In the genomic region with DNA sequence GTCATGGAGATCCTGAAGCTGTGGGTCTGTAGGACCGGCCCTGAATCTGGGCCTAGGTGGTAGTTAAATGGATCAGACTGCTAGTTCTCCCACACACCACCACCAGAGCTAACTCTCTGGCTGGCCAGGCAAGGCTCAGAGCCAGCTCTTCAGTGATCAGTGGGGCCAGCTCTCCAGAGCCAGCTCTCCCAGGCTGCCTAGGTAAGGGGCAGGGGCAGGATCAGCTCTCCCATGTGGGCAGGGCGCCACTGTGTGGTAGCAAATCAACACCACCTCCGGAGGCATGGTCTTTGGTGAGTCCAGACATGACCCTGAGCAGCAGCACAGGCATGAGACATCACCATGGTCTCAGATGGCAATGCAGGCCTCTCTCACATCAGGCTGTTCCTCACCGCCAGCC, we compare ENCODE assay signal across 8 mouse cellular contexts. TPM values are rescaled to one million over a fixed set of nuclear protein-coding genes. Genes with fewer than 3 reads are reported as not detected.
DNase-seq lines count a peak whose midpoint lies in the region; ATAC-seq and TF ChIP-seq lines count a peak whose summit lies in the region.

No protein-coding gene starts in this region.

- H3K36me3 ChIP-seq in CH12.LX (replicated peaks in 1 of 2; ENCODE audit: control insufficient read depth in 1 of 2, insufficient read depth in 1 of 2, low read length in 1 of 2) = peaks cover 0 to 30% of the 10 kb centered on the region in 2 experiments
- H3K36me3 ChIP-seq in heart, embryonic 15.5 days = peaks cover 3% of the 10 kb centered on the region; the same call in 1 of the 2 replicates

- TF ChIP-seq EP300 in CH12.LX (IDR thresholded peaks at IDR 0.05; ENCODE audit: low read length) = no peak

- dilution Hi-C loops in CH12.LX (cut with MboI; ENCODE audit: extremely low pct_ligation_motif_present, extremely low pct_unique_long_range_greater_than_20kb, low sequenced_read_pairs) = no loop called here

- peak; percentile 73 for ATAC-seq in frontal cortex, adult (ENCODE audit: low TSS enrichment)
- ATAC-seq in heart, embryonic 15.5 days (replicated peaks; ENCODE audit: insufficient number of reproducible peaks, insufficient read depth, low FRiP score, low read depth) = peak; percentile 67; the same call in 1 of the 2 replicates
- ATAC-seq in monocyte, adult 5-6 weeks (replicated peaks; ENCODE audit: insufficient number of reproducible peaks, low FRiP score, low TSS enrichment, poor library complexity, severe bottlenecking) = peak; percentile 34; the same call in 1 of the 2 replicates

- DNase-seq in frontal cortex, postnatal 14 days (ENCODE audit: low spot score in 2 of 2) = no peak
- DNase-seq in CH12.LX (ENCODE audit: extremely low read depth) = peak; percentile 87
- DNase-seq in brain, embryonic 14.5 days (ENCODE audit: low read depth) = peak; percentile 18
- DNase-seq in kidney, postnatal 4 days = peak; percentile 72 to 81
- peak; percentile 79 for DNase-seq in thymus, postnatal 25 days

- H3K9me3 ChIP-seq in CH12.LX (replicated peaks; ENCODE audit: low read length) = no peaks in the 10 kb centered on the region
- H3K9me3 ChIP-seq in heart, embryonic 15.5 days (replicated peaks) = no peaks in the 10 kb centered on the region

- H3K9ac ChIP-seq in CH12.LX (ENCODE audit: insufficient read depth, low read depth) = no peak overlapping the region
- no peak overlapping the region for H3K9ac ChIP-seq in heart, embryonic 15.5 days

- no peaks in the 10 kb centered on the region for H3K27me3 ChIP-seq in CH12.LX (replicated peaks)
- H3K27me3 ChIP-seq in heart, embryonic 15.5 days = no peaks in the 10 kb centered on the region

- no peak overlapping the region for H3K4me3 ChIP-seq in CH12.LX (replicated peaks in 1 of 3; ENCODE audit: low read depth in 2 of 3, low read length in 2 of 3, poor library complexity in 1 of 3)
- H3K4me3 ChIP-seq in heart, embryonic 15.5 days = no peak overlapping the region

- H3K4me2 ChIP-seq in CH12.LX (ENCODE audit: insufficient read depth, low read depth, poor library complexity, severe bottlenecking) = no peak overlapping the region
- H3K4me2 ChIP-seq in heart, embryonic 15.5 days = no peak overlapping the region

- 71% methylated on average over 4 of the region's 4 CpGs for WGBS in heart, embryonic 15.5 days

- TF ChIP-seq RAD21 in CH12.LX (IDR thresholded peaks at IDR 0.05; ENCODE audit: low read depth, low read length) = no peak; the same call in none of the 2 replicates

- no peak overlapping the region for H3K27ac ChIP-seq in CH12.LX (ENCODE audit: insufficient read depth, low read depth)
- no peak overlapping the region for H3K27ac ChIP-seq in heart, embryonic 15.5 days

- peak; percentile 43 to 97 for TF ChIP-seq CTCF in CH12.LX (conservative IDR thresholded peaks at IDR 0.05 in 1 of 2, IDR thresholded peaks at IDR 0.05 in 1 of 2; ENCODE audit: low read depth in 2 of 2, low read length in 2 of 2)
- TF ChIP-seq CTCF in brain, embryonic 14.5 days (IDR thresholded peaks at IDR 0.05; ENCODE audit: borderline replicate concordance, extremely low read depth, insufficient read depth, insufficient read length) = peak; percentile 39; the same call in 1 of the 2 replicates

- no peak for TF ChIP-seq POLR2A in CH12.LX (IDR thresholded peaks at IDR 0.05; ENCODE audit: low read depth, low read length)
- TF ChIP-seq POLR2A in brain, embryonic 14.5 days (IDR thresholded peaks at IDR 0.05; ENCODE audit: borderline replicate concordance, extremely low read depth, insufficient read depth, insufficient read length, poor library complexity, severe bottlenecking) = no peak

- in situ Hi-C loops in CH12.LX (cut with MboI; ENCODE audit: low pct_ligation_motif_present, low pct_unique_long_range_greater_than_20kb, low sequenced_read_pairs) = loop anchor here (5.0 to 10.0 kb wide), 2 partner anchors 325 to 732 kb away; no protein-coding TSS in a partner anchor

- peaks cover 12 to 46% of the 10 kb centered on the region in 2 experiments; a peak in 3 of 4 replicates for H3K4me1 ChIP-seq in CH12.LX (ENCODE audit: control insufficient read depth in 1 of 2, insufficient read depth in 2 of 2)
- H3K4me1 ChIP-seq in heart, embryonic 15.5 days (replicated peaks) = no peaks in the 10 kb centered on the region

- peaks cover 2% of the 10 kb centered on the region; the same call in 1 of the 2 replicates for H3K79me2 ChIP-seq in CH12.LX (replicated peaks; ENCODE audit: control insufficient read depth, extremely low read depth, insufficient read depth, poor library complexity, severe bottlenecking)

TF ChIP-seq in CH12.LX, 34 proteins besides CTCF, POLR2A, EP300 and RAD21:
- TF ChIP-seq JUN (IDR thresholded peaks at IDR 0.05; ENCODE audit: insufficient read depth, low read depth, low read length) = no peak
- TF ChIP-seq SMC3 (IDR thresholded peaks at IDR 0.05; ENCODE audit: low read depth, low read length) = peak; percentile 100
- TF ChIP-seq MYC (IDR thresholded peaks at IDR 0.05; ENCODE audit: low read depth, low read length) = peak; percentile 36; the same call in 1 of the 2 replicates
- peak; percentile 50 for TF ChIP-seq IRF4 (IDR thresholded peaks at IDR 0.05; ENCODE audit: low read depth, low read length)
- TF ChIP-seq ZNF384 (IDR thresholded peaks at IDR 0.05; ENCODE audit: low read depth, low read length) = no peak; the same call in 1 of the 2 replicates
- peak; percentile 31; the same call in 1 of the 2 replicates for TF ChIP-seq NELFE (IDR thresholded peaks at IDR 0.05; ENCODE audit: low read depth, low read length)
- no peak for TF ChIP-seq USF1 (IDR thresholded peaks at IDR 0.05; ENCODE audit: low read depth, low read length)
- TF ChIP-seq NRF1 (IDR thresholded peaks at IDR 0.05; ENCODE audit: low read depth, low read length) = peak; percentile 45; the same call in 1 of the 2 replicates
- peak; percentile 100 for TF ChIP-seq ZC3H11A (IDR thresholded peaks at IDR 0.05; ENCODE audit: low read depth, low read length)

RNA-seq across cellular contexts. Expression of gene Zrsr1, which starts 15.0 kb away (rescaled TPM):
- total RNA-seq in CH12.LX (2012; rRNA removed) = 4.0 and 4.4 TPM in 2 replicates
- 4.7 and 4.8 TPM in 2 replicates for total RNA-seq in CH12.LX (2014; rRNA removed)
- polyA plus RNA-seq in CH12.LX (2012; ENCODE audit: insufficient read length, low read depth) = 9.3 and 12.9 TPM in 2 replicates
- 8.4 and 14.8 TPM in 2 replicates for polyA plus RNA-seq in brain, embryonic 14.5 days (2012; rRNA removed)
- 2.4 and 2.7 TPM in 2 replicates for polyA plus RNA-seq in heart, embryonic 15.5 days (2015; fragmentation: Nextera tagmentation; extraction: Ambion mirVana)
- total RNA-seq in monocyte, adult 5-6 weeks (2017) = 18.8 to 34.8 TPM (median 27.8 TPM) in 3 replicates

RNA-seq across cellular contexts. Expression of gene Gm28048, which starts 25.1 kb away (rescaled TPM):
- 30.8 and 32.6 TPM in 2 replicates for total RNA-seq in CH12.LX (2012; rRNA removed)
- 93.3 and 101 TPM in 2 replicates for total RNA-seq in CH12.LX (2014; rRNA removed)
- polyA plus RNA-seq in CH12.LX (2012; ENCODE audit: insufficient read length, low read depth) = 47.3 and 59.5 TPM in 2 replicates
- polyA plus RNA-seq in brain, embryonic 14.5 days (2012; rRNA removed) = 1.4 and 2.0 TPM in 2 replicates
- polyA plus RNA-seq in heart, embryonic 15.5 days (2015; fragmentation: Nextera tagmentation; extraction: Ambion mirVana) = 6.9 and 10.8 TPM in 2 replicates
- total RNA-seq in monocyte, adult 5-6 weeks (2017) = 21.3 to 32.3 TPM (median 25.1 TPM) in 3 replicates

RNA-seq across cellular contexts. Expression of gene Commd1, which starts 25.4 kb away (rescaled TPM):
- 109 and 127 TPM in 2 replicates for total RNA-seq in CH12.LX (2012; rRNA removed)
- 163 and 192 TPM in 2 replicates for total RNA-seq in CH12.LX (2014; rRNA removed)
- polyA plus RNA-seq in CH12.LX (2012; ENCODE audit: insufficient read length, low read depth) = 113 and 137 TPM in 2 replicates
- polyA plus RNA-seq in brain, embryonic 14.5 days (2012; rRNA removed) = 57.5 and 58.7 TPM in 2 replicates
- polyA plus RNA-seq in heart, embryonic 15.5 days (2015; fragmentation: Nextera tagmentation; extraction: Ambion mirVana) = 291 and 351 TPM in 2 replicates
- total RNA-seq in monocyte, adult 5-6 weeks (2017) = 42.8 to 84.2 TPM (median 45.9 TPM) in 3 replicates

RNA-seq across cellular contexts. Expression of gene Cct4, which starts 33.5 kb away (rescaled TPM):
- total RNA-seq in CH12.LX (2012; rRNA removed) (475 and 482 TPM in 2 replicates), CH12.LX (2014; rRNA removed) (874 and 992 TPM in 2 replicates)
- 512 and 569 TPM in 2 replicates for polyA plus RNA-seq in CH12.LX (2012; ENCODE audit: insufficient read length, low read depth)
- polyA plus RNA-seq in brain, embryonic 14.5 days (2012; rRNA removed) = 127 and 169 TPM in 2 replicates
- polyA plus RNA-seq in heart, embryonic 15.5 days (2015; fragmentation: Nextera tagmentation; extraction: Ambion mirVana) = 184 and 191 TPM in 2 replicates
- total RNA-seq in monocyte, adult 5-6 weeks (2017) = 162 to 183 TPM (median 162 TPM) in 3 replicates

RNA-seq across cellular contexts. Expression of gene Fam161a, which starts 50.5 kb away (rescaled TPM):
- 1.5 and 2.0 TPM in 2 replicates for total RNA-seq in CH12.LX (2012; rRNA removed)
- 0.69 and 1.4 TPM in 2 replicates for total RNA-seq in CH12.LX (2014; rRNA removed)
- polyA plus RNA-seq in CH12.LX (2012; ENCODE audit: insufficient read length, low read depth) = 1.3 and 2.0 TPM in 2 replicates
- polyA plus RNA-seq in brain, embryonic 14.5 days (2012; rRNA removed) = 3.5 and 4.3 TPM in 2 replicates
- 0.89 and 2.1 TPM in 2 replicates for polyA plus RNA-seq in heart, embryonic 15.5 days (2015; fragmentation: Nextera tagmentation; extraction: Ambion mirVana)
- 1.2 to 4.5 TPM (median 1.8 TPM) in 3 replicates for total RNA-seq in monocyte, adult 5-6 weeks (2017)

Comparison
In these comparisons a context has a peak if more than half of its experiments do, and no peak if none do; other contexts are left out.
1. DNase-seq: peak in CH12.LX (single experiment), brain, embryonic 14.5 days (single experiment), kidney, postnatal 4 days (2 of 2) and thymus, postnatal 25 days (single experiment); none in frontal cortex, postnatal 14 days (0 of 2).
2. Peak in every context shown above with its lines, with median percentiles within 50 percentile points of each other: ATAC-seq.